Mouse (Mus musculus): Measurements from ENCODE around the gene Ing1. TPM values are rescaled to one million over a fixed set of nuclear protein-coding genes. Genes with fewer than 3 reads are reported as not detected.

Gene Ing1
- total RNA-seq, 1 experiment, result 37.9 TPM

GRCm38 (mm10) chr8:11530155-11530770 is 25.1 kb upstream of the Ing1 start:
- Histone ChIP-seq H3K4me3 (ENCODE audit: insufficient read depth in 1 of 2, low read depth in 1 of 2, low read length in 2 of 2, poor library complexity in 1 of 2, severe bottlenecking in 1 of 2) (no peak overlapping the region), H3K9ac (ENCODE audit: insufficient read depth, low read depth, low read length, poor library complexity, severe bottlenecking) (no peak overlapping the region), H3K9me3 (ENCODE audit: control insufficient read depth, insufficient read depth, low read depth, low read length) (no peaks in the 10 kb centered on the region), H3K27ac (ENCODE audit: insufficient read depth, low read depth, low read length, poor library complexity, severe bottlenecking) (no peak overlapping the region), H3K36me3 (ENCODE audit: control insufficient read depth, insufficient read depth, low read length, poor library complexity, severe bottlenecking) (peaks cover 19% of the 10 kb centered on the region; the same call in 1 of the 2 replicates), H3K4me1 (ENCODE audit: control insufficient read depth in 2 of 2, insufficient read depth in 2 of 2, low read length in 2 of 2, poor library complexity in 1 of 2) (peaks cover 10 to 36% of the 10 kb centered on the region in 2 experiments; a peak in 3 of 4 replicates)
- TF ChIP-seq CHD2 (IDR thresholded peaks at IDR 0.05; ENCODE audit: low read depth, low read length), result no peak
- no peak for TF ChIP-seq HCFC1 (IDR thresholded peaks at IDR 0.05; ENCODE audit: borderline replicate concordance, insufficient read depth, low read length)
- TF ChIP-seq MAFK (IDR thresholded peaks at IDR 0.05; ENCODE audit: insufficient read depth, low read depth, low read length), result no peak
- no peak for TF ChIP-seq ZC3H11A (IDR thresholded peaks at IDR 0.05; ENCODE audit: borderline replicate concordance, low read depth, low read length)
- TF ChIP-seq ZNF384 (IDR thresholded peaks at IDR 0.05; ENCODE audit: low read depth, low read length), result no peak
- in situ Hi-C loops (cut with MboI; ENCODE audit: low sequenced_read_pairs in 2 of 2, unreplicated experiment in 2 of 2), result no loop called here
- no peak for DNase-seq (ENCODE audit: low read depth, low spot score)

GRCm38 (mm10) chr8:11530849-11531248 is 24.5 kb upstream of the Ing1 start:
- Histone ChIP-seq H3K4me1 (ENCODE audit: control insufficient read depth in 2 of 2, insufficient read depth in 2 of 2, low read length in 2 of 2, poor library complexity in 1 of 2) (peaks cover 10 to 40% of the 10 kb centered on the region in 2 experiments; a peak in 3 of 4 replicates), H3K4me3 (ENCODE audit: insufficient read depth in 1 of 2, low read depth in 1 of 2, low read length in 2 of 2, poor library complexity in 1 of 2, severe bottlenecking in 1 of 2) (no peak overlapping the region), H3K9me3 (ENCODE audit: control insufficient read depth, insufficient read depth, low read depth, low read length) (no peaks in the 10 kb centered on the region), H3K36me3 (ENCODE audit: control insufficient read depth, insufficient read depth, low read length, poor library complexity, severe bottlenecking) (peaks cover 19% of the 10 kb centered on the region), H3K27ac (ENCODE audit: insufficient read depth, low read depth, low read length, poor library complexity, severe bottlenecking) (no peak overlapping the region), H3K9ac (ENCODE audit: insufficient read depth, low read depth, low read length, poor library complexity, severe bottlenecking) (no peak overlapping the region)
- DNase-seq (ENCODE audit: low read depth, low spot score), result no peak
- in situ Hi-C loops (cut with MboI; ENCODE audit: low sequenced_read_pairs in 2 of 2, unreplicated experiment in 2 of 2), result no loop called here
- TF ChIP-seq ZC3H11A (IDR thresholded peaks at IDR 0.05; ENCODE audit: borderline replicate concordance, low read depth, low read length), result no peak
- TF ChIP-seq HCFC1 (IDR thresholded peaks at IDR 0.05; ENCODE audit: borderline replicate concordance, insufficient read depth, low read length), result no peak
- TF ChIP-seq ZNF384 (IDR thresholded peaks at IDR 0.05; ENCODE audit: low read depth, low read length), result no peak

- no peak overlapping the region for H3K27ac ChIP-seq (ENCODE audit: insufficient read depth, low read depth, low read length, poor library complexity, severe bottlenecking)
- H3K9me3 ChIP-seq (ENCODE audit: control insufficient read depth, insufficient read depth, low read depth, low read length), result no peaks in the 10 kb centered on the region
- peaks cover 22% of the 10 kb centered on the region for H3K36me3 ChIP-seq (ENCODE audit: control insufficient read depth, insufficient read depth, low read length, poor library complexity, severe bottlenecking)
- no peak for TF ChIP-seq ZC3H11A (IDR thresholded peaks at IDR 0.05; ENCODE audit: borderline replicate concordance, low read depth, low read length)
- no peak for TF ChIP-seq CHD2 (IDR thresholded peaks at IDR 0.05; ENCODE audit: low read depth, low read length)
- no peak for TF ChIP-seq MAFK (IDR thresholded peaks at IDR 0.05; ENCODE audit: insufficient read depth, low read depth, low read length)
- no peak for TF ChIP-seq ZNF384 (IDR thresholded peaks at IDR 0.05; ENCODE audit: low read depth, low read length)
- no peak for TF ChIP-seq HCFC1 (IDR thresholded peaks at IDR 0.05; ENCODE audit: borderline replicate concordance, insufficient read depth, low read length)
- peaks cover 4 to 34% of the 10 kb centered on the region in 2 experiments; a peak in 3 of 4 replicates for H3K4me1 ChIP-seq (ENCODE audit: control insufficient read depth in 2 of 2, insufficient read depth in 2 of 2, low read length in 2 of 2, poor library complexity in 1 of 2)
- in situ Hi-C loops (cut with MboI; ENCODE audit: low sequenced_read_pairs in 2 of 2, unreplicated experiment in 2 of 2), result no loop called here
- no peak overlapping the region for H3K4me3 ChIP-seq (ENCODE audit: insufficient read depth in 1 of 2, low read depth in 1 of 2, low read length in 2 of 2, poor library complexity in 1 of 2, severe bottlenecking in 1 of 2)
- H3K9ac ChIP-seq (ENCODE audit: insufficient read depth, low read depth, low read length, poor library complexity, severe bottlenecking), result no peak overlapping the region
- no peak for DNase-seq (ENCODE audit: low read depth, low spot score)
Measured at GRCm38 (mm10) chr8:11534494-11534893, 20.9 kb upstream of the Ing1 start.

DNA sequence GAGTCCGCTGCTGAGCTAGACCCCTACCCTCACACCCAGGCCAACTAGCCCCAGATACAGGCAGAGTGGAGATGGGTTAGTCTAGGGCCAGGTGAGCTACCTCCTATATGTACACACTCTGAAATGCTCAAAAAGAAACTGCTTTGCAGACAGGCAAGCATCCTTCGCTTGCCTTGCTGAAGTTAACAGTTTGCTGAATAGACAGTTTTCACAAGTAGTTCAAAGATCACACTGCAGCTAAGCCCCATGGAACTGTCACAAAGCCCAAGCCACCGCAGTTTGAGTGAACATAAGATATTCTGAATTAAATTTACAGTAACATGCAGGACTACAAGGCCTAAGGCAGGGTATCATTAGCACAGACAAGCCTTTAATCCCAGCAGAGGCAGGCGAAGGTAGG is 16.3 kb upstream of the Ing1 start:
- Histone ChIP-seq H3K9me3 (ENCODE audit: control insufficient read depth, insufficient read depth, low read depth, low read length) (no peaks in the 10 kb centered on the region), H3K36me3 (ENCODE audit: control insufficient read depth, insufficient read depth, low read length, poor library complexity, severe bottlenecking) (peaks cover 24% of the 10 kb centered on the region), H3K9ac (ENCODE audit: insufficient read depth, low read depth, low read length, poor library complexity, severe bottlenecking) (no peak overlapping the region), H3K4me1 (ENCODE audit: control insufficient read depth in 2 of 2, insufficient read depth in 2 of 2, low read length in 2 of 2, poor library complexity in 1 of 2) (peaks cover 2 to 30% of the 10 kb centered on the region in 2 experiments; a peak in 3 of 4 replicates), H3K4me3 (ENCODE audit: insufficient read depth in 1 of 2, low read depth in 1 of 2, low read length in 2 of 2, poor library complexity in 1 of 2, severe bottlenecking in 1 of 2) (no peak overlapping the region), H3K27ac (ENCODE audit: insufficient read depth, low read depth, low read length, poor library complexity, severe bottlenecking) (no peak overlapping the region)
- no peak for DNase-seq (ENCODE audit: low read depth, low spot score)
- TF ChIP-seq MAFK (IDR thresholded peaks at IDR 0.05; ENCODE audit: insufficient read depth, low read depth, low read length), result peak; percentile 69
- TF ChIP-seq CHD2 (IDR thresholded peaks at IDR 0.05; ENCODE audit: low read depth, low read length), result no peak
- in situ Hi-C loops (cut with MboI; ENCODE audit: low sequenced_read_pairs in 2 of 2, unreplicated experiment in 2 of 2), result no loop called here

GRCm38 (mm10) chr8:11540182-11540581 is 15.2 kb upstream of the Ing1 start:
- no peak overlapping the region for H3K27ac ChIP-seq (ENCODE audit: insufficient read depth, low read depth, low read length, poor library complexity, severe bottlenecking)
- no peak overlapping the region for H3K9ac ChIP-seq (ENCODE audit: insufficient read depth, low read depth, low read length, poor library complexity, severe bottlenecking)
- H3K4me3 ChIP-seq (ENCODE audit: insufficient read depth in 1 of 2, low read depth in 1 of 2, low read length in 2 of 2, poor library complexity in 1 of 2, severe bottlenecking in 1 of 2), result no peak overlapping the region
- TF ChIP-seq CHD2 (IDR thresholded peaks at IDR 0.05; ENCODE audit: low read depth, low read length) (no peak), ZNF384 (IDR thresholded peaks at IDR 0.05; ENCODE audit: low read depth, low read length) (no peak), MAFK (IDR thresholded peaks at IDR 0.05; ENCODE audit: insufficient read depth, low read depth, low read length) (no peak), ZC3H11A (IDR thresholded peaks at IDR 0.05; ENCODE audit: borderline replicate concordance, low read depth, low read length) (no peak), HCFC1 (IDR thresholded peaks at IDR 0.05; ENCODE audit: borderline replicate concordance, insufficient read depth, low read length) (no peak)
- H3K9me3 ChIP-seq (ENCODE audit: control insufficient read depth, insufficient read depth, low read depth, low read length), result no peaks in the 10 kb centered on the region
- peaks cover 23% of the 10 kb centered on the region for H3K36me3 ChIP-seq (ENCODE audit: control insufficient read depth, insufficient read depth, low read length, poor library complexity, severe bottlenecking)
- H3K4me1 ChIP-seq (ENCODE audit: control insufficient read depth in 2 of 2, insufficient read depth in 2 of 2, low read length in 2 of 2, poor library complexity in 1 of 2), result peaks cover 0 to 24% of the 10 kb centered on the region in 2 experiments; a peak in 2 of 4 replicates
- in situ Hi-C loops (cut with MboI; ENCODE audit: low sequenced_read_pairs in 2 of 2, unreplicated experiment in 2 of 2), result no loop called here
- no peak for DNase-seq (ENCODE audit: low read depth, low spot score)
